Mouse (Mus musculus): ENCODE data around the gene Trim37. TPM values are rescaled to one million over a fixed set of nuclear protein-coding genes. Genes with fewer than 3 reads are reported as not detected.

The Trim37 gene
- polyA plus RNA-seq, 1 experiment = 55.9 TPM

- no peaks in the 10 kb centered on the region for H3K9me3 ChIP-seq (replicated peaks; ENCODE audit: control insufficient read depth, insufficient read depth, low read length, poor library complexity, severe bottlenecking)
- 0 out of 2 replicates have a peak, but pooled peaks cover 3% of the 10 kb centered on the region for H3K36me3 ChIP-seq (ENCODE audit: control insufficient read depth, insufficient read depth, low read length, poor library complexity, severe bottlenecking)
- no peaks in the 10 kb centered on the region for H3K4me1 ChIP-seq (ENCODE audit: control insufficient read depth, insufficient read depth, low read length)
- no peak overlapping the region for H3K27ac ChIP-seq (ENCODE audit: insufficient read depth, low read length)
- TF ChIP-seq CTCF (IDR thresholded peaks at IDR 0.05; ENCODE audit: low read depth, low read length) = no peak
- H3K9ac ChIP-seq (ENCODE audit: low read depth, poor library complexity, severe bottlenecking) = no peak overlapping the region
- H3K27me3 ChIP-seq (ENCODE audit: control insufficient read depth, insufficient read depth, low read length, poor library complexity, severe bottlenecking) = no peaks in the 10 kb centered on the region
- no peak overlapping the region for H3K4me3 ChIP-seq (ENCODE audit: low read depth, low read length)
Measured at GRCm38 (mm10) chr11:87241256-87241655, 114.4 kb downstream of the Trim37 start.

DNA sequence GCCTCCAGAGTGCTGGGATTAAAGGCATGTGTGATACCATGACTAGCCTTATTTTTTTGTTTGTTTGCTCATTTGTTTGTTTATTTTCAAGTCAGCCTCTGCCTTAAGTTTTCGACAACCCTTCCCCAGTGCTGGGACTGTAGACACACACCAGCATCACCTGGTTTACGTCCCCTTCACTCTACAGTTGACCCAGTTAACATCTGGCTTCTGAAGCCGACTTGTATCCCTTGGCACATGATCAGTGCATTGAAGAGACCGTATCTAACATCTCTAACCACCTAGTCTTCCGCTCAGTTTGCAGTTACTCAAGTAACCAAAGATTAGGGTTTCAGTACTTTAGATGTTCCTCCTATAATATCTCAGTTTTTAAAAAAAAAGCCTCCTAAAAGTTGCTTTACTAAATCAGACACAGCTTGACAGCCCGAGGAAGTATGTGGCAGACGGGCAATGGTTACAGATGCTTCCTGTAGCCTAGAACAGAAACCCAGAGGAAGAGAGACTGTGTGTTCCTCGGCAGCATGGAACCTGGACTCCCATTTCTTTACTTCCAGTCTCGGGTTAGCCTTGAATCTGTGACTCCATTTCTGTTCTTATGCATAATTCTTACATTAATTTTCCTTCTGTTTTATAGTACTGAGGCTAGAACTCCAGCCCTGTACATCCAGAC lies 118.4 kb downstream of the Trim37 start:
- Histone ChIP-seq H3K9me3 (replicated peaks; ENCODE audit: control insufficient read depth, insufficient read depth, low read length, poor library complexity, severe bottlenecking) (no peaks in the 10 kb centered on the region), H3K36me3 (ENCODE audit: control insufficient read depth, insufficient read depth, low read length, poor library complexity, severe bottlenecking) (no peaks in the 10 kb centered on the region), H3K27ac (ENCODE audit: insufficient read depth, low read length) (no peak overlapping the region), H3K4me1 (ENCODE audit: control insufficient read depth, insufficient read depth, low read length) (no peaks in the 10 kb centered on the region), H3K27me3 (ENCODE audit: control insufficient read depth, insufficient read depth, low read length, poor library complexity, severe bottlenecking) (no peaks in the 10 kb centered on the region), H3K4me3 (ENCODE audit: low read depth, low read length) (no peak overlapping the region), H3K9ac (ENCODE audit: low read depth, poor library complexity, severe bottlenecking) (no peak overlapping the region)
- no peak for TF ChIP-seq POLR2A (IDR thresholded peaks at IDR 0.05; ENCODE audit: insufficient read depth, low read length)
- TF ChIP-seq CTCF (IDR thresholded peaks at IDR 0.05; ENCODE audit: low read depth, low read length) = no peak
- TF ChIP-seq EP300 (IDR thresholded peaks at IDR 0.05; ENCODE audit: insufficient read depth, low read depth, low read length) = no peak

GRCm38 (mm10) chr11:87246107-87246651 lies 119.3 kb downstream of the Trim37 start:
- TF ChIP-seq POLR2A (IDR thresholded peaks at IDR 0.05; ENCODE audit: insufficient read depth, low read length) (no peak), EP300 (IDR thresholded peaks at IDR 0.05; ENCODE audit: insufficient read depth, low read depth, low read length) (no peak), CTCF (IDR thresholded peaks at IDR 0.05; ENCODE audit: low read depth, low read length) (no peak)
- no peaks in the 10 kb centered on the region for H3K36me3 ChIP-seq (ENCODE audit: control insufficient read depth, insufficient read depth, low read length, poor library complexity, severe bottlenecking)

DNA sequence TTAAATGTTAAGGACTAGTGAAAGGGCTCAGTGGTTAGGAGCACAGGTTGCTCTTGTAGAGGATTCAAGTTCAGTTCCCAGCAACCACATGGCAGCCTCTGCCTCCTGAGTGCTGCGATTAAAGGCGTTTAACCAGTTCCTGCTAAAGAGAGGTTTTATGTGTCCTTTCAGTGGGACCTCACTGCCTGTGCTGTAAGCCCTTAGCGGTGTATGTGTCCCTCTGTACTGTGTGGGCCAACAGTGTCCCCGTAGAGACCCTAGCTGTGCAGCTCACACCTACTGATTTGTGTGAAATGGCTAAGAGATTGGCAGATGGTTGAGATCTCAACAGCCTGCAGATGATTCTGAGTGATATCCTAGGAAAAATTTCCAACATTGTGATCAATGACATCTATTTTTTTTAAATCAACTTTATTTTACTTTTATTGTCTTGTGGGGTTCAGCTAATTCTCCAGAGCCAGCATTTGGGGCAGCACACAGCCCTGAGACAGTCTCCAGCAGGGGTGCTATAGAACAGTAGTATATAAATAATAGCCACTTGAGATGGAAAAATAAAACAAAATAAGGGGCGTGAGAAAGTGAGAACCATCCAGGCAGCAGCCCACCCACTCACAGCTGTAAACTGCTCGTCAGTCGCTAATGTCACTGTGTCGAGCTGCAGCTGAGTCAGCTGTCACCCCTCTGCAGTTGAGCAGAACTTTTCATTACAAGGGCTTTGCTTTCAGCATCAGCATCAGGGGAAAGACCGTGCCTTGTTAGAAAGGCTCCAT lies 120.0 kb downstream of the Trim37 start:
- Histone ChIP-seq H3K27me3 (ENCODE audit: control insufficient read depth, insufficient read depth, low read length, poor library complexity, severe bottlenecking) (no peaks in the 10 kb centered on the region), H3K27ac (ENCODE audit: insufficient read depth, low read length) (no peak overlapping the region), H3K4me3 (ENCODE audit: low read depth, low read length) (no peak overlapping the region), H3K9ac (ENCODE audit: low read depth, poor library complexity, severe bottlenecking) (no peak overlapping the region), H3K4me1 (ENCODE audit: control insufficient read depth, insufficient read depth, low read length) (no peaks in the 10 kb centered on the region), H3K36me3 (ENCODE audit: control insufficient read depth, insufficient read depth, low read length, poor library complexity, severe bottlenecking) (no peaks in the 10 kb centered on the region), H3K9me3 (replicated peaks; ENCODE audit: control insufficient read depth, insufficient read depth, low read length, poor library complexity, severe bottlenecking) (no peaks in the 10 kb centered on the region)
- TF ChIP-seq CTCF (IDR thresholded peaks at IDR 0.05; ENCODE audit: low read depth, low read length) = no peak
- TF ChIP-seq EP300 (IDR thresholded peaks at IDR 0.05; ENCODE audit: insufficient read depth, low read depth, low read length) = no peak
- no peak for TF ChIP-seq POLR2A (IDR thresholded peaks at IDR 0.05; ENCODE audit: insufficient read depth, low read length)

More at GRCm38 (mm10) chr11:87246107-87246651, 119.3 kb downstream of the Trim37 start:
- H3K4me3 ChIP-seq (ENCODE audit: low read depth, low read length) = no peak overlapping the region
- H3K27ac ChIP-seq (ENCODE audit: insufficient read depth, low read length) = no peak overlapping the region
- no peaks in the 10 kb centered on the region for H3K4me1 ChIP-seq (ENCODE audit: control insufficient read depth, insufficient read depth, low read length)
- no peak overlapping the region for H3K9ac ChIP-seq (ENCODE audit: low read depth, poor library complexity, severe bottlenecking)
- no peaks in the 10 kb centered on the region for H3K9me3 ChIP-seq (replicated peaks; ENCODE audit: control insufficient read depth, insufficient read depth, low read length, poor library complexity, severe bottlenecking)
- H3K27me3 ChIP-seq (ENCODE audit: control insufficient read depth, insufficient read depth, low read length, poor library complexity, severe bottlenecking) = no peaks in the 10 kb centered on the region

DNA sequence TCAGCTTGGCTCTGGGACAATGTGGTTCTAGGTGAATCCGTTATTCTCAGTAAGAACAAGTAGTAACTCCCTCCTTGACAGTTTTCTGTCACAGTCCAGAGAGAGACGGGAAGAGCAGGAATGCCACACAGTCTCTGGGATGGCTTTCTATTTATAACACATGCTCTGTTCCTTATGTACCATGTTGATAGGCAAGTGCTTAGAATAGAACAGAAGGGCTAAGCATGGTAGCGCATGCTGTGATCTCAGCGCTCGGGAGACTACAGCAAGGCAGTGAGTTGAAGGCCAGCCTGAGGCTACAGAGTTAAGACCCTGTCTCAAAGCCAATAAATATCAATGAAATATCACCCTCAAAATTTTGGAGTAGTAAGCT lies 120.6 kb downstream of the Trim37 start:
- no peaks in the 10 kb centered on the region for H3K27me3 ChIP-seq (ENCODE audit: control insufficient read depth, insufficient read depth, low read length, poor library complexity, severe bottlenecking)
- no peak overlapping the region for H3K27ac ChIP-seq (ENCODE audit: insufficient read depth, low read length)
- H3K4me3 ChIP-seq (ENCODE audit: low read depth, low read length) = no peak overlapping the region

DNA sequence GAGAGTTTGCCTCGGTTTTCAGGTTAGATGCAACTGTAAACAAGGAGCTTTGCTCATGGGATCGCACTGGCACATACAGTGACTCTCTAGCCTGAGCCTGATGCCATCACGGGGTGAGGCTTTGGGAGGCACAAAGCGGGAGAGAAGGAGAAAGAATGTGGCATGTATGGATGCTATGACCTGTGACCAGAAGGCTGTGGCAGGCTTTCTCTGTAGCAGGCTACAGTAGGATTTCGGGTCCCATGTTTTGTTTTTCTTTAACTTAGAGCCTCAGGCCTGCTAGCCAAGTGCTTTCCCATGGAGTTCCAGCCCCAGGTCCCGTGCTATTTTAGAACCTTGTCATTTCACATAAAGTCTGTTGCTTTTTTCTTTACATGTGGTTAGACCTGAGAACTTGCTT lies 123.3 kb downstream of the Trim37 start:
- Histone ChIP-seq H3K27ac (ENCODE audit: insufficient read depth, low read length) (no peak overlapping the region), H3K36me3 (ENCODE audit: control insufficient read depth, insufficient read depth, low read length, poor library complexity, severe bottlenecking) (no peaks in the 10 kb centered on the region), H3K27me3 (ENCODE audit: control insufficient read depth, insufficient read depth, low read length, poor library complexity, severe bottlenecking) (no peaks in the 10 kb centered on the region), H3K4me3 (ENCODE audit: low read depth, low read length) (no peak overlapping the region), H3K9ac (ENCODE audit: low read depth, poor library complexity, severe bottlenecking) (no peak overlapping the region), H3K4me1 (ENCODE audit: control insufficient read depth, insufficient read depth, low read length) (no peaks in the 10 kb centered on the region), H3K9me3 (replicated peaks; ENCODE audit: control insufficient read depth, insufficient read depth, low read length, poor library complexity, severe bottlenecking) (no peaks in the 10 kb centered on the region)
- TF ChIP-seq CTCF (IDR thresholded peaks at IDR 0.05; ENCODE audit: low read depth, low read length) (no peak), POLR2A (IDR thresholded peaks at IDR 0.05; ENCODE audit: insufficient read depth, low read length) (no peak), EP300 (IDR thresholded peaks at IDR 0.05; ENCODE audit: insufficient read depth, low read depth, low read length) (no peak)

More for the DNA sequence above, 120.6 kb downstream of the Trim37 start:
- no peak overlapping the region for H3K9ac ChIP-seq (ENCODE audit: low read depth, poor library complexity, severe bottlenecking)
- no peaks in the 10 kb centered on the region for H3K9me3 ChIP-seq (replicated peaks; ENCODE audit: control insufficient read depth, insufficient read depth, low read length, poor library complexity, severe bottlenecking)
- no peak for TF ChIP-seq POLR2A (IDR thresholded peaks at IDR 0.05; ENCODE audit: insufficient read depth, low read length)
- TF ChIP-seq EP300 (IDR thresholded peaks at IDR 0.05; ENCODE audit: insufficient read depth, low read depth, low read length) = no peak
- no peak for TF ChIP-seq CTCF (IDR thresholded peaks at IDR 0.05; ENCODE audit: low read depth, low read length)
- no peaks in the 10 kb centered on the region for H3K4me1 ChIP-seq (ENCODE audit: control insufficient read depth, insufficient read depth, low read length)
- H3K36me3 ChIP-seq (ENCODE audit: control insufficient read depth, insufficient read depth, low read length, poor library complexity, severe bottlenecking) = no peaks in the 10 kb centered on the region

All from ES-Bruce4 (cell line).